ENCODE assay signal across 25 mouse cellular contexts in the genomic region with DNA sequence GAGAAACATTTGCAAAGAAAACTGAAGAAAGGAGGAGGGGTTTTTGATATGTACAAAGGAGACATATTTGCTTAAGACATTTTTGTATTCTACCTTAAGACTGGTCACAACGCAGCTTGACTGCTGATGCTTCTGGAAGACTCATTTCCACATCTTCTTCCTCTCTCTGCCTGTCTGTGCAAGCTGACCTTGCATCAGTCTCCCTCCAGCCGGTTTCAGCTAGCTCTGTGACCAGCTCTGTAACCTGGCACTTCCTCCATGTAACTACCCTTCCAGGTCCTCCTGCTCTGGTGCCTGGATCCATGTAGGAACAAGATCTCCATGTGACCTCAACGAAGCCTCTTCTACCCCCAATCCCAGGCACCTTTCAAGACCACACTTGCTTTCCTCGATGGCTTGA. TPM values are rescaled to one million over a fixed set of nuclear protein-coding genes. Genes with fewer than 3 reads are reported as not detected.
DNase-seq lines count a peak whose midpoint lies in the region; ATAC-seq lines count a peak whose summit lies in the region.
"Had no signal": no experiment of that assay in that cellular context is flagged by ENCODE, and none has a peak within 500 bp of the region (broad histone marks: within the 10 kb centered on the region; RNA-seq: fewer than 3 reads in every experiment).

No protein-coding gene starts in this region.

- DNase-seq in heart, embryonic 10.5 days (ENCODE audit: low spot score), result no peak
- no peak for DNase-seq in heart, adult 18-20 months
- DNase-seq in limb, embryonic 10.5 days (ENCODE audit: low spot score), result no peak
- no peak for DNase-seq in urinary bladder, postnatal 36 days (ENCODE audit: low spot score in 2 of 2)
- DNase-seq in adrenal gland, adult (ENCODE audit: inconsistent age in 2 of 2, low spot score in 1 of 2), result no peak
- DNase-seq: adrenal gland, postnatal 10 days; adrenal gland, postnatal 36 days; cerebellum, adult 11 months; cerebellum, adult 2 months; cerebellum, adult 9-11 months; cerebellum, postnatal 25 days; gastrocnemius, postnatal 25 days; heart, postnatal 14 days; heart, postnatal 4 days had no signal

- H3K9ac ChIP-seq in limb, embryonic 13.5 days, result no peak overlapping the region
- H3K9ac ChIP-seq: embryonic facial prominence, embryonic 13.5 days; forebrain, embryonic 12.5 days; forebrain, embryonic 15.5 days; hindbrain, embryonic 14.5 days had no signal

- H3K27ac ChIP-seq in heart, embryonic 10.5 days, result peak overlapping the region; percentile 72; the same call in 1 of the 2 replicates
- peak overlapping the region; percentile 40; the same call in 1 of the 2 replicates for H3K27ac ChIP-seq in limb, embryonic 13.5 days
- H3K27ac ChIP-seq in limb, embryonic 10.5 days, result no peak overlapping the region
- H3K27ac ChIP-seq: embryonic facial prominence, embryonic 10.5 days; embryonic facial prominence, embryonic 13.5 days; forebrain, embryonic 12.5 days; forebrain, embryonic 15.5 days; hindbrain, embryonic 14.5 days; hindbrain, postnatal 0 days had no signal

- WGBS in heart, embryonic 10.5 days, result 80% methylated on average over 4 of the region's 4 CpGs
- WGBS in limb, embryonic 13.5 days, result 84% methylated on average over 4 of the region's 4 CpGs
- 90% methylated on average over 4 of the region's 4 CpGs for WGBS in limb, embryonic 10.5 days

- peaks cover 90% of the 10 kb centered on the region for H3K4me1 ChIP-seq in heart, embryonic 10.5 days
- peaks cover 75% of the 10 kb centered on the region for H3K4me1 ChIP-seq in limb, embryonic 13.5 days
- H3K4me1 ChIP-seq in limb, embryonic 10.5 days, result peaks cover 34% of the 10 kb centered on the region
- H3K4me1 ChIP-seq: forebrain, embryonic 15.5 days had no signal

- no peak for ATAC-seq in limb, embryonic 13.5 days (ENCODE audit: low FRiP score, low read depth)
- ATAC-seq in megakaryocyte, adult 5-6 weeks (ENCODE audit: poor library complexity, severe bottlenecking), result peak; percentile 97
- ATAC-seq: activated CD4-positive, CD25-positive, alpha-beta regulatory T cell, adult 4 months; forebrain, embryonic 15.5 days; hindbrain, postnatal 0 days; inflammation-experienced regulatory T-cells, adult 6 months had no signal

- no peaks in the 10 kb centered on the region for H3K27me3 ChIP-seq in heart, embryonic 10.5 days (ENCODE audit: insufficient read depth, poor library complexity, severe bottlenecking)
- no peaks in the 10 kb centered on the region for H3K27me3 ChIP-seq in limb, embryonic 13.5 days
- no peaks in the 10 kb centered on the region for H3K27me3 ChIP-seq in limb, embryonic 10.5 days (ENCODE audit: low read depth, poor library complexity, severe bottlenecking)
- H3K27me3 ChIP-seq: embryonic facial prominence, embryonic 13.5 days; forebrain, embryonic 12.5 days; forebrain, embryonic 15.5 days had no signal

- no peak overlapping the region for H3K4me2 ChIP-seq in limb, embryonic 13.5 days (replicated peaks)
- H3K4me2 ChIP-seq: embryonic facial prominence, embryonic 13.5 days; forebrain, embryonic 12.5 days; forebrain, embryonic 15.5 days; hindbrain, embryonic 14.5 days had no signal

- H3K9me3 ChIP-seq in heart, embryonic 10.5 days, result no peaks in the 10 kb centered on the region
- no peaks in the 10 kb centered on the region for H3K9me3 ChIP-seq in limb, embryonic 13.5 days
- H3K9me3 ChIP-seq in limb, embryonic 10.5 days (replicated peaks), result no peaks in the 10 kb centered on the region
- H3K9me3 ChIP-seq: embryonic facial prominence, embryonic 10.5 days; embryonic facial prominence, embryonic 13.5 days; forebrain, embryonic 12.5 days; forebrain, embryonic 15.5 days had no signal

- no peaks in the 10 kb centered on the region for H3K36me3 ChIP-seq in heart, embryonic 10.5 days
- H3K36me3 ChIP-seq in limb, embryonic 13.5 days, result peaks cover 24% of the 10 kb centered on the region
- 0 out of 2 replicates have a peak, but pooled peaks cover 5% of the 10 kb centered on the region for H3K36me3 ChIP-seq in limb, embryonic 10.5 days
- H3K36me3 ChIP-seq: embryonic facial prominence, embryonic 10.5 days; forebrain, embryonic 12.5 days; forebrain, embryonic 15.5 days had no signal

- no peak overlapping the region for H3K4me3 ChIP-seq in heart, embryonic 10.5 days
- no peak overlapping the region for H3K4me3 ChIP-seq in limb, embryonic 13.5 days
- H3K4me3 ChIP-seq in limb, embryonic 10.5 days, result no peak overlapping the region
- H3K4me3 ChIP-seq: embryonic facial prominence, embryonic 10.5 days; embryonic facial prominence, embryonic 13.5 days; erythroblast, embryonic 14.5 days; forebrain, embryonic 12.5 days; forebrain, embryonic 15.5 days had no signal

RNA-seq across cellular contexts. Expression of a gene that starts 45.8 kb away (rescaled TPM):
- 33.5 and 36.3 TPM in 2 replicates for polyA plus RNA-seq in heart, embryonic 10.5 days (2016; fragmentation: Nextera tagmentation; extraction: Ambion mirVana)
- total RNA-seq in heart, adult 18-20 months (2021), result 10 to 100 TPM; 23.2 to 24.1 TPM
- polyA plus RNA-seq in limb, embryonic 13.5 days (2015; fragmentation: Nextera tagmentation; extraction: Ambion mirVana), result 36.4 and 44.6 TPM in 2 replicates
- polyA plus RNA-seq in limb, embryonic 10.5 days (2016; fragmentation: Nextera tagmentation; extraction: Ambion mirVana), result 9.6 and 17.2 TPM in 2 replicates
- total RNA-seq in megakaryocyte, adult 5-6 weeks (2015), result 7.8 and 8.0 TPM in 2 replicates
- 2.8 and 3.0 TPM in 2 replicates for total RNA-seq in megakaryocyte, adult 5-6 weeks (2017)
